Mouse (Mus musculus) urinary bladder, postnatal 25 days (tissue): Measurements from ENCODE around the gene Atp13a2.

ENCODE experiments used
- DNase-seq: peaks from one replicate; pipeline ENCODE4 v3.0.0; 2022; ENCODE audit warnings: low spot score

Atp13a2 gene

GRCm38 (mm10) chr4:140962207-140962909 is 24.3 kb upstream of the Atp13a2 start:
- no peak for DNase-seq

- no peak for DNase-seq
Observed at GRCm38 (mm10) chr4:140962950-140963349, 23.7 kb upstream of the Atp13a2 start.

DNA sequence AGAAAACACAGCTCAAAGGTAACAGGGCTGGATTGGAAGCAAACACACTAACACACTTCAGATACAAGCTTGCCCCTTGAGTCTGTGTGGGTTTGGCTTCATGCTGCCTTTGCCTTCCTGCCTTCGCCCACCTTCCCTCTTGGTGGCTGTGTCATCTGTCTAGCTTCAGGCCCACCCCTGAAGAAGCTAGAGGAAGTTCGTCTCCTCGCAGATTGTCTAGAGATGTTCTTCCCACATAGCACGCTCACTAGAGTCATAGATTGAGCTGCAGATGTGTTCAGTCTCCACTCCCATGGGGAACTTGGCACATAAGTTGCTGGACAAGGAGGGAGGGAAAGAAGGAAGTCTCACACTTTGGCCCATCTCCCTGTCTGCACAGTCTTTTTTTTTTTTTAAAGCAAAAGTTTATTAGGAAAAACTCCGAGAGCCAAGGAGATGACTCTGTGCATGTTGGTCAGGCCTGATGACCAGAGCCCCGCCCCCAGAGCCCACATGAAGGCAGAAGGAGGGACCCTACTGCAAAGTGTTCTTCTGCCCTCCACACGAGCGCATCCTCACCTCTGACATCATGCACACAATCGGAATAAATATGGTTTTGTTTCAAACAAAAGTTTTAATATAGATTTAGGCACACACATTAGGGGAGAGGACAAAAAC is 22.6 kb upstream of the Atp13a2 start:
- DNase-seq, result no peak

DNA sequence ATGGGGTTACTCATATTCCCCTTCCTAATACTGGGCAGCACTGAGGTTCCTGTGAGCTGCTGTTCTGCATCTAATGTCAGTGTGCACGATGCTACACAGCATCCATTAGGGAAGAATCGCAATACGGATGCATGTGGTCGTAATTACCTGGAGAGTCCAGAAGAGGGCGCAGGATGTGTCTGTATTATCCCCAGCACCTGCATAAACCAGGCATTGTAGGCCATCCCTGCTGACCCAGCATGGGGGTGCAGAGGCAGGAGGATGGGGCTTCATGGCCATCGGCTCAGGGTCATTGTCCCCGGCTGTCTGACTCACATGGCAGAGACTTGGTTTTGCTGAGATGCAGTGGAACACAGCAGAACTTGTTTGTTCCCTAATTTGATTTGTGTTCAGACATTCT is 22.1 kb upstream of the Atp13a2 start:
- peak; percentile 56 for DNase-seq

DNA sequence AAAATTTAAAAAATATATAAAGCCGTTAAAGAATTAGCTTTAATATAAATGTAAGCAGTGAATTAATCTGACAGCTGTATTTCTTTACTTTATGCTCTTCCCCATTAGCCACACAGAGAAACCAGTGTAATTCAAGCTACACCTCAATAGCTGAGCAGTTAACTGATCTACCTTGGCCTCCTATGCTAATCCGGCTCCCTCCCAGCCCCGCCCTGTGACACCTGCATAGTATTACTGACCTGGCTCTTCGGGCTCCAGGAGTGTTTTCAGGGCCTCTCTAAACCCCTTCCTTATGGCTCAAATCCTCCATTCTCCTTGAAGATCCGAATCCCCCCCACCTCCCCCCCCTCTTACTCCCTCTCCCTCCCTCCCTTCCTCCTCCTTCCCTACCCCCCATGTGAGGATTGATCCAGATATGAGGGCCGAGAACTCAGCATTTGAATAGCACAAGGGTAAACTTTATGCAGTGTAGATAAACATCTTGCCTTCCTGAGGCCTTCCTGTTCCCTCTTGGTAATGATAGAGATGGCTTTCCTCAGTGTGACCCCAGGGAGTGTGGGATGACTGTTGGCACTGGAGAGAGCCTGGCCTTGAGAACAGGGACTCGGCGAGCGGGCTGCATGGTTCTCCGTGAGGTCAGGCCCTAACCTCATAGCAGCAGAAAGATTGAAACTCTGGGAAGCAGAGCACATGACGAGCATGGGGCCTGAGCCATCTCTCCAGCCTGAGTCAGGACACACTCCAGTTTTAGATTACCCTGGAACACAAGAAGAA is 19.1 kb upstream of the Atp13a2 start:
- DNase-seq, result no peak

DNA sequence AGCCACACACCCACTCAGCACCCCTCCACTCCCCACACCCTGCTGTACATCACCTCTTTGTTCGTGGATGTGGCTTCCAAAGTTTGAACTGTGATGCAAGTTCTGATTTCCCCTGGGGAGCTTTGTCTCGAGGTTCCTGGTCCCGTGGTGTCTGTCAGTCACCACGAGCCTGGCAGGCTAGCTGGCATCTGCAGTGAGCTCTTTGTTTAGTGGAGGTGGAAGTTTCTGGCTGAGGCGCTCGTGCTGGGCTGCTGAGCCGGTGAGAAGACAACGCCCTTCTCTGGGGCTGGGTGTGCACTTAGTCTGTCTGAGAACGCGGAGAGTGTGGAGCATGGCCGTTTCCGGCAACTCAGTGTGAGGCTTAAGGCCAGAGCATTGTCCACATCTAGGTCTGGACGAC is 15.0 kb upstream of the Atp13a2 start:
- DNase-seq, result no peak

DNA sequence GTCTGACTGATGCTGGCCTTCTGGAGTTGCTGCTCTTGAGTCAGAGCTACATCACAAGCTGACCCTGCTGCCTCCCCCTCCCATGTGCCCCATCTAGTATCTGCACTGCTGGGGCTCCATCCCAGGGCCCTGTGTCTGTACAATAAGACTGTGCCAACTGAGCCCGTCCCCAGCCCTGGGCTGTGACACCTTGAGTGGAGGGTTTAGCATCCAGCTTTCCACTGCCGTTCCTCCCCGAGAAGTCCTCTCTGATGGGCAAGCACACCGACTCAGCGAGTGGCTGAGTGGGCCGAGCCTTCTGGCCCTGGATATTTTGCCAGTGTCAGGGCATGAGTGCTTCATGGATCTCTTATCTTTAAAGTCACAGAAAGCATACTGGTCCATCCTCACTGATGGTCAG is 12.3 kb upstream of the Atp13a2 start:
- DNase-seq, result no peak

GRCm38 (mm10) chr4:140975356-140975755 is 11.3 kb upstream of the Atp13a2 start:
- no peak for DNase-seq

GRCm38 (mm10) chr4:140977278-140977677 is 9.4 kb upstream of the Atp13a2 start:
- no peak for DNase-seq

DNA sequence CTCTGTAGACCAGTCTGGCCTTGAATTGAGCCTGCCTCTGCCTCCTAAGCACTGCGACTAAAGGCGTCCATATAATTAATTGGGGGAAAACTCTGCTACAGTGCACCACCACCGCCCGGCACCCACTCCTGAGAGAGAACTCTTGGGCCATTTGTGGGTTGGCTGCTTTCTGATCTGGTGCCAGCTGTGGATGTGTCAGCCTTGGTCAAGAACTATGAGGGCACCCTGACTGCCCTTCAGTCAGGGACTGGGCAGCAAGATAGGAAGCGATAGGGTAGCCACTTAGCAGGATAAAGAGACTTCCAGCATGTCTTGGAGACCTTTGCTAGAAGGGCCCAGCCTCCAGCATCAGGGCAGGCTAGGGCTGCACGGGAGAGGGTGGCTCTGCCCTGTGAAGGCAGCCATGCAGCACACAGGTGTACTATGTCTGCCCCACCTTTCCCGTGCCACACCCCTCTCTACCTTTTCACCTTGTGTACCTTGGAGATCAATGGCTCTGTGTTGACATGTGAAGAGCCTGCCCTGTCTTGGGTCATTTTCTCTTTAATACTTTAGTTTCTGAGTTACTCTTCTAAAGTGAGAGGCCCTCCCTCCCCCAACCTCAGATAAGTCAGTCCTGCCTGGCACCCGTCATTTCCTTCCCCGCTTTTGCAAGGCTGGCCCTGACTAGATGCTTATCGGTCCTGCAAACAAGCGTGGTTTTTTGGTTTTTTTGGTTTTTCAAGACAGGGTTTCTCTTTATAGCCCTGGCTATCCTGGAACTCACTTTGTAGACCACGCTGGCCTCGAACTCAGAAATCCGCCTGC is 8.6 kb upstream of the Atp13a2 start:
- no peak for DNase-seq

GRCm38 (mm10) chr4:140981605-140982004 is 5.1 kb upstream of the Atp13a2 start:
- no peak for DNase-seq

GRCm38 (mm10) chr4:140982808-140983207 is 3.9 kb upstream of the Atp13a2 start:
- DNase-seq, result no peak

- no peak for DNase-seq
Observed at GRCm38 (mm10) chr4:140983442-140983841, 3.2 kb upstream of the Atp13a2 start.

DNA sequence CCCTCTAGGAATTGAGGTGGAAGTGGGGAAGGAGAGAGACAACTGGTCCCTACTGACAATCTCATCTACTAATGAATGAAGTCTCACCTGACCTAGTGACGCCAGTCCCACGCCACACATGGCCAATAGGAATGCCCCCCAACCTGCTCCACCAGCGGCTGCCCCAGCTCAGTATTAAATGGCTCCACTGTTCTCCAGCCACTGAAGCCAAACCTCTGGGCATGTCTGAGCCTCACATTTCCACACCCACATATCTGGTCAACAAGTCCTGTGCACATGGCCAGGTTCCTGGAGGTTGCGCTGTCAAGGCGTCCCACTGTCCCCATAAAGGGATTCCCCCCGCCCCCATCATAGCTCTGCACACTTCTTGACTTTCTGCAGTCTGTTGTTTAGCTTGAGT is 2.1 kb upstream of the Atp13a2 start:
- DNase-seq, result no peak

DNA sequence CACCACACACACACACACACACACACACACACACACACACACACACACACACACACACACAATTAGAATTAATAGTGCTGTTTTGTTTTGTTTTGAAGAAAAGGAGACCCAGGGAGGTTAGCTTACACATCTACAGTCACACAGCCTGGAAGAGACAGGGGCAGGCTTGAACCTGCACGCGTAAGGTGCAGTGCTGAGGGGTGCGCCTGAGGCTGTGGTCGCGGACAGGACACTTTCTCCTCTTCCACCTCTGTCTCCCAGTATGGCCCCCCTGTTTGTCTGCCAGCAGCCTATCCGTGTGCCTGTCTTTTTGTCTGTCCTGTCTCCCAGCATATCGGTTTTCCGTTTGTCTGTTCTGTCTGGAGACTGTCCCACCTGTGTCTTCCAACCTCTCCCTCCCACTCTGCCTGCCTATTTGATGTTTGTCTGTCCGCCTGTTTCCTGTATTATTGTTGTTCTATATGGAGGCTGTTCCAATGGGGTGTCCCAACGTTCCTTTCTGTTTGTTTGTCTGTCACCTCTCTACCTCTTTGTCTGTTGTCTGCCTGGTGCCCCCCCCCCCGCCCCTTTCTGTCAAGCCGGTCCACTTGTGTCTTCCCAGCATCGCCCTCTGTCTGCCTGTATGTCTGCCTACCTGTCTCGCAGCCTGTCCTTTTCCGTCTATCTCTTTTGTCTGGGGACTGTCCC is 506 bp upstream of the Atp13a2 start:
- no peak for DNase-seq

DNA sequence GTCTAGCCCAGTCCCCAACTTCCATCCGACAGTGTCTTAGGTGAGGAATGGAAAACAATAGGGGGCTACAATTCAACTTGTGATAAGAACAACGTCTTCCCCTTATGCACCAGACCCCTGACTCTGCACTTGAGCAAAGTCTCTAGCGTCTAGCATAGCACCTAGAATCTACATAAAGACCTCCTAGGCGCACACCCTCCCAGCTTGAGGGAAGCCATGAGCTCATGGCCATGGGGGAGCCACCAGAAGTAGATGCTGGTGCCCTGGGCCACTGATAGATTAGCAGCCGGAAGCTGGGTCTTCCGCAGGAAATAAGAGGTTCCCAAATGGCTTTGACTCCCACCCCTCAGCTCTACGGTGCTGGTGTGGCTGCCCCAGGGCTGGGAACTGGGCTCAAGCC is 803 bp downstream of the Atp13a2 start:
- no peak for DNase-seq

DNA sequence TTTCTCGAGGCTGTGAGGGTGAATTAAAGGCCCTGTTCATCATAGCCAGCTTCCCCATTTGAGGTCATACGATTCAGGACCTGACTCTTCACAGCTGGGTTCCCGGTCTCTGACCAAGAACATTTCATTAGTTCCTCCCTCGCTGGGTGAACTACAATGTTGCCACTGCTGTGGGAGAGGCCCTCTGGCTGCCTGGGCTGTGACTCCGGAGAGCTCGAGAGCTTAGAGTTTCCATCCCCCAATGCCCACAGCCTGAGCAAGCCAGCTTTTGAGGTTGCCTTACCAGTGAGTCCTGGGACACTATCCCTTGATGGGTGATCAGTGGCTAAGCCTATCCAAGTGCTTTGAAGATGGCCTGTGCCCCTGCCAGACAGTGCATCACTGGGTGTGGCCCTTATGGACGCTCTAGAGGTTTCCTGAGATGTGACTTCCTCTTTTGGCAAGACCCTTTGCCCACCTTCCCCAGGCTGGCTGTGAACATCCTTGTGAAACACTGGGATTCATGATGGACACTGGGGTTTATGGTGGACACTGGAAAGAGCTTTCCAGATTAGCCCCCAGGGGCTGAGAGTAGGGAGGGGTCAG is 2.1 kb downstream of the Atp13a2 start:
- no peak for DNase-seq

DNA sequence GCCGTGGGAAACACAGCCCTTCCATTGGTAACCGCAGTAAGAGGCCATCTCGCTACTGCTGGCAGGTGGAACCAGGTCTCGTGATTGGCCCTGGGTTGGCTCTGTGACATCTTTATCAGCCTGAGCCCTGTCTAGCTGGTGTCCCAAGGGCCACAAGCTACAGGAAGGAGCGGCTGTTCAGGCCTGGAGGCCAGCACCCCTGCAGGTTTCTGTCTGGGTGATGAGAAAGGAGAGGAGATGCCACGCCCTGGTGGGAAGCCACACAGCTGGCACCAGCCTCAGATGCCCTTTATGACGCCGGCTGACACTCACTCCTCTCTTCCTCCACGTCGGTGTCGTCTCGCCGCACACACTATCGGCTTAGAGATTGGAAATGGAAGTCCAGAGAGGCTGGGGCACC is 2.8 kb downstream of the Atp13a2 start:
- DNase-seq, result no peak

DNA sequence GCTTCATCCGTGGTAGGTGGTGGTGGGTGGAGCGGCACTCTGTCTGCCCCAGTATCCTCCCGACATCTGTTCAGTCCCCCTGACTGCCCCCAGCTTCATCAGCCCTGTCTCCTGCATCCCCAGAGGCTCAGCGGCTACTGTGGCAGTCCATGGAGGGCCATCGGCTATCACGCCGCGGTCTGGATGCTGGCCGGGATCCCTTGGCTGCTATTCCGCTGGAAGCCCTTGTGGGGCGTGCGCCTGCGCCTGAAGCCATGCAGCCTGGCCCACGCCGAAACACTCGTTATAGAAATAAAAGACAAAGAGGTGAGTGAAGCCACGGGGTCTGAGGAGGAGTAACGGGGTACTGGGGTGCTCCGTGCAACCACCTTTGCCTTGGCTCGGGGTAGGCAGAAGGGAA is 5.5 kb downstream of the Atp13a2 start:
- DNase-seq, result no peak

- no peak for DNase-seq
Observed at GRCm38 (mm10) chr4:140993846-140994245, 7.2 kb downstream of the Atp13a2 start.

DNA sequence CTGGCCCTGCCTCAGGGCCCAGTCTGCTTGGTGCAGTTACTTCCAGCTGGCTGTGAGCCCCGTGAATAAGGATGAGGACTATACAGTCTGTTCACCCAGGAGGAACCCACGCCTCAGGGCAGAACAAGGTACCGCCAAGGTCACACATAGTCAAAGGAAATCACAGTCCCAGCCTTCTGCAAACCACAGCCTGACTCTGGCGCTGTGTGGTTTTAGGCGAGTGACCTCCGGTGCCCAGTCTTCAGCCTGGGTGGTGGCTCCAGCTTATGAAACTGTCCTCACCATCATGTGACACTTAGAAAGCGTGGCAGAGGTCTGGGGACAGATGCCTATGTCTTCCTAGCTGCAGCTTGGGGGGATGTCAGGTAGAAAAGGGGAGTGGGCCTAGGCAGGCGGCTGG is 9.1 kb downstream of the Atp13a2 start:
- DNase-seq, result no peak
